Comparison of ENCODE assay signal across 13 mouse cellular contexts in genomic region chr2:29451368-29451999, GRCm38 (mm10).
A peak's percentile ranks its signal among the peaks of the same experiment; 100 is the strongest.
DNase-seq lines count a peak whose midpoint lies in the region; ATAC-seq and TF ChIP-seq lines count a peak whose summit lies in the region.
"Had no signal": no experiment of that assay in that cellular context is flagged by ENCODE, and none has a peak within 500 bp of the region (broad histone marks: within the 10 kb centered on the region; RNA-seq: fewer than 3 reads in every experiment).

No protein-coding gene starts in this region.

- WGBS in midbrain, embryonic 16.5 days: 50% methylated on average over 12 of the region's 14 CpGs
- WGBS in midbrain, embryonic 11.5 days: 71% methylated on average over 14 of the region's 14 CpGs

- H3K27me3 ChIP-seq in midbrain, embryonic 16.5 days (ENCODE audit: control insufficient read depth, insufficient read depth, low read depth, low read length): no peaks in the 10 kb centered on the region
- H3K27me3 ChIP-seq in midbrain, embryonic 11.5 days (ENCODE audit: control insufficient read depth, insufficient read depth, low read length): no peaks in the 10 kb centered on the region
- H3K27me3 ChIP-seq: embryonic facial prominence, embryonic 13.5 days; heart, embryonic 12.5 days; midbrain, embryonic 12.5 days had no signal

- no peak for TF ChIP-seq CTCF in gastrocnemius, adult 2 months (IDR thresholded peaks at IDR 0.05)

- peak; percentile 69; the same call in 1 of the 2 replicates for ATAC-seq in frontal cortex, adult (ENCODE audit: low TSS enrichment)
- no peak for ATAC-seq in midbrain, embryonic 16.5 days
- no peak for ATAC-seq in midbrain, embryonic 11.5 days (ENCODE audit: low FRiP score)

- 0 out of 2 replicates have a peak overlapping the region, but pooled peaks have one; percentile 31 for H3K27ac ChIP-seq in midbrain, embryonic 16.5 days (ENCODE audit: low read length)
- H3K27ac ChIP-seq in midbrain, embryonic 11.5 days (ENCODE audit: low read depth, low read length): no peak overlapping the region
- no peak overlapping the region for H3K27ac ChIP-seq in gastrocnemius, adult 2 months
- H3K27ac ChIP-seq: embryonic facial prominence, embryonic 13.5 days had no signal

- H3K9ac ChIP-seq in midbrain, embryonic 16.5 days (ENCODE audit: low read depth, low read length): no peak overlapping the region
- no peak overlapping the region for H3K9ac ChIP-seq in midbrain, embryonic 11.5 days (ENCODE audit: low read length)
- H3K9ac ChIP-seq: embryonic facial prominence, embryonic 13.5 days; heart, embryonic 12.5 days; midbrain, embryonic 12.5 days had no signal

- no peak for DNase-seq in frontal cortex, postnatal 25 days (ENCODE audit: low spot score in 2 of 2)
- no peak for DNase-seq in midbrain, embryonic 11.5 days (ENCODE audit: low spot score, missing footprints)
- peak; percentile 36 to 62 for DNase-seq in left cerebral cortex, adult 18-20 months (ENCODE audit: low spot score in 2 of 2)
- DNase-seq in right cerebral cortex, postnatal 14 days: peak; percentile 54
- no peak for DNase-seq in testis, postnatal 10 days (ENCODE audit: low spot score)
- DNase-seq in gastrocnemius, adult 2 months: no peak
- DNase-seq: kidney, postnatal 4 days; thymus, postnatal 4 days had no signal

- H3K4me1 ChIP-seq in midbrain, embryonic 16.5 days (ENCODE audit: control insufficient read depth, insufficient read depth, low read length): peaks cover 27% of the 10 kb centered on the region
- peaks cover 21% of the 10 kb centered on the region for H3K4me1 ChIP-seq in midbrain, embryonic 11.5 days (ENCODE audit: control insufficient read depth, insufficient read depth, low read length)

- H3K36me3 ChIP-seq in midbrain, embryonic 16.5 days (ENCODE audit: control insufficient read depth, insufficient read depth, low read length): no peaks in the 10 kb centered on the region
- H3K36me3 ChIP-seq in midbrain, embryonic 11.5 days (ENCODE audit: control insufficient read depth, insufficient read depth, low read length): no peaks in the 10 kb centered on the region
- H3K36me3 ChIP-seq: embryonic facial prominence, embryonic 13.5 days; heart, embryonic 12.5 days; midbrain, embryonic 12.5 days had no signal

- no peak overlapping the region for H3K4me2 ChIP-seq in midbrain, embryonic 16.5 days (ENCODE audit: low read length)
- H3K4me2 ChIP-seq in midbrain, embryonic 11.5 days: no peak overlapping the region
- H3K4me2 ChIP-seq: embryonic facial prominence, embryonic 13.5 days; heart, embryonic 12.5 days; midbrain, embryonic 12.5 days had no signal

- no peak overlapping the region for H3K4me3 ChIP-seq in midbrain, embryonic 16.5 days (ENCODE audit: low read depth, low read length)
- H3K4me3 ChIP-seq in midbrain, embryonic 11.5 days (ENCODE audit: low read depth, low read length): no peak overlapping the region
- no peak overlapping the region for H3K4me3 ChIP-seq in gastrocnemius, adult 2 months
- H3K4me3 ChIP-seq: embryonic facial prominence, embryonic 13.5 days; heart, embryonic 12.5 days; midbrain, embryonic 12.5 days had no signal

- no peaks in the 10 kb centered on the region for H3K9me3 ChIP-seq in midbrain, embryonic 16.5 days (replicated peaks; ENCODE audit: control insufficient read depth, low read length, poor library complexity, severe bottlenecking)
- no peaks in the 10 kb centered on the region for H3K9me3 ChIP-seq in midbrain, embryonic 11.5 days (ENCODE audit: control insufficient read depth, low read length)
- H3K9me3 ChIP-seq: embryonic facial prominence, embryonic 13.5 days; heart, embryonic 12.5 days; midbrain, embryonic 12.5 days had no signal

- intact Hi-C loops in gastrocnemius, adult 2 months (cut with DNase I): no loop called here

Comparison
In these comparisons a context has a peak if more than half of its experiments do, and no peak if none do; other contexts are left out.
1. DNase-seq: peak in left cerebral cortex, adult 18-20 months (2 of 2) and right cerebral cortex, postnatal 14 days (single experiment); none in frontal cortex, postnatal 25 days (0 of 2), midbrain, embryonic 11.5 days (single experiment), testis, postnatal 10 days (single experiment) and gastrocnemius, adult 2 months (single experiment).